In genomic region chrX:136708168-136708681, GRCm38 (mm10) we compare ENCODE assay signal across 8 mouse cellular contexts. TPM values are rescaled to one million over a fixed set of nuclear protein-coding genes. Genes with fewer than 3 reads are reported as not detected.
DNase-seq lines count a peak whose midpoint lies in the region; ATAC-seq and TF ChIP-seq lines count a peak whose summit lies in the region.

No protein-coding gene starts in this region.

- ATAC-seq in limb, embryonic 12.5 days (ENCODE audit: insufficient number of reproducible peaks, insufficient read depth, low FRiP score, low TSS enrichment, low read depth) = peak; percentile 86
- peak; percentile 90 for ATAC-seq in midbrain, embryonic 11.5 days (ENCODE audit: low FRiP score)

- peak overlapping the region; percentile 58 for H3K4me3 ChIP-seq in kidney, adult 2 months (ENCODE audit: insufficient read depth, low read depth, low read length)
- H3K4me3 ChIP-seq in limb, embryonic 12.5 days (replicated peaks) = peak overlapping the region; percentile 49
- peak overlapping the region; percentile 49 for H3K4me3 ChIP-seq in midbrain, embryonic 11.5 days (ENCODE audit: low read depth, low read length)

- peak; percentile 1 to 8 for DNase-seq in spleen, postnatal 36 days (ENCODE audit: low spot score in 2 of 2)
- DNase-seq in spleen, adult 12 weeks (ENCODE audit: low spot score) = no peak
- peak; percentile 62 for DNase-seq in embryo, embryonic 9.5 days (ENCODE audit: extremely low spot score)
- DNase-seq in heart, adult 9 months (ENCODE audit: low spot score in 2 of 2) = peak; percentile 9
- DNase-seq in kidney, adult 2 months = peak; percentile 14
- peak; percentile 94 for DNase-seq in midbrain, embryonic 11.5 days (ENCODE audit: low spot score, missing footprints)
- DNase-seq in skeletal muscle tissue, adult 2 months (ENCODE audit: low read depth, low spot score) = peak; percentile 0

- H3K9me3 ChIP-seq in limb, embryonic 12.5 days = no peaks in the 10 kb centered on the region
- H3K9me3 ChIP-seq in midbrain, embryonic 11.5 days (ENCODE audit: control insufficient read depth, low read length) = no peaks in the 10 kb centered on the region

- H3K4me2 ChIP-seq in limb, embryonic 12.5 days = peak overlapping the region; percentile 57
- peak overlapping the region; percentile 53 for H3K4me2 ChIP-seq in midbrain, embryonic 11.5 days

- H3K27ac ChIP-seq in kidney, adult 2 months (ENCODE audit: insufficient read depth, low read depth, low read length) = peak overlapping the region; percentile 3; the same call in 1 of the 2 replicates
- H3K27ac ChIP-seq in limb, embryonic 12.5 days = peak overlapping the region; percentile 87
- H3K27ac ChIP-seq in midbrain, embryonic 11.5 days (ENCODE audit: low read depth, low read length) = peak overlapping the region; percentile 71

- no peaks in the 10 kb centered on the region for H3K27me3 ChIP-seq in kidney, adult 2 months (replicated peaks; ENCODE audit: control insufficient read depth, insufficient read depth, low read length)
- peaks cover 15% of the 10 kb centered on the region; the same call in 1 of the 2 replicates for H3K27me3 ChIP-seq in limb, embryonic 12.5 days
- no peaks in the 10 kb centered on the region; the same call in 1 of the 2 replicates for H3K27me3 ChIP-seq in midbrain, embryonic 11.5 days (ENCODE audit: control insufficient read depth, insufficient read depth, low read length)

- no peak for TF ChIP-seq POLR2A in kidney, adult 2 months (IDR thresholded peaks at IDR 0.05; ENCODE audit: low read depth, low read length)

- peaks cover 3% of the 10 kb centered on the region; the same call in 1 of the 2 replicates for H3K4me1 ChIP-seq in kidney, adult 2 months (ENCODE audit: control insufficient read depth, insufficient read depth, low read length)
- H3K4me1 ChIP-seq in limb, embryonic 12.5 days (replicated peaks) = no peaks in the 10 kb centered on the region
- no peaks in the 10 kb centered on the region for H3K4me1 ChIP-seq in midbrain, embryonic 11.5 days (ENCODE audit: control insufficient read depth, insufficient read depth, low read length)

- H3K9ac ChIP-seq in limb, embryonic 12.5 days (replicated peaks) = peak overlapping the region; percentile 66
- peak overlapping the region; percentile 71 for H3K9ac ChIP-seq in midbrain, embryonic 11.5 days (ENCODE audit: low read length)

- no peak for TF ChIP-seq CTCF in kidney, adult 2 months (conservative IDR thresholded peaks at IDR 0.05; ENCODE audit: insufficient read depth, insufficient read length, low read depth, low read length)

- under 1% methylated on average over 16 of the region's 18 CpGs for WGBS in kidney, adult 2 months
- 11% methylated on average over 18 of the region's 18 CpGs for WGBS in limb, embryonic 12.5 days
- WGBS in midbrain, embryonic 11.5 days = 15% methylated on average over 16 of the region's 18 CpGs

- H3K36me3 ChIP-seq in kidney, adult 2 months (ENCODE audit: control insufficient read depth, insufficient read depth, low read length) = no peaks in the 10 kb centered on the region
- H3K36me3 ChIP-seq in limb, embryonic 12.5 days = no peaks in the 10 kb centered on the region
- no peaks in the 10 kb centered on the region for H3K36me3 ChIP-seq in midbrain, embryonic 11.5 days (ENCODE audit: control insufficient read depth, insufficient read depth, low read length)

RNA-seq across cellular contexts. Expression of gene Tceal1, which starts 0.4 kb away (rescaled TPM):
- polyA plus RNA-seq in kidney, adult 2 months (2012; rRNA removed) = 1.3 and 1.6 TPM in 2 replicates
- polyA plus RNA-seq in limb, embryonic 12.5 days (2016; fragmentation: Nextera tagmentation; extraction: Ambion mirVana) = 9.9 and 10.2 TPM in 2 replicates
- polyA plus RNA-seq in midbrain, embryonic 11.5 days (2014; fragmentation: Nextera tagmentation; extraction: Ambion mirVana) = 11.4 and 14.5 TPM in 2 replicates

RNA-seq across cellular contexts. Expression of gene Morf4l2, which starts 35.3 kb away (rescaled TPM):
- polyA plus RNA-seq in kidney, adult 2 months (2012; rRNA removed) = 20.9 and 33.3 TPM in 2 replicates
- 576 and 582 TPM in 2 replicates for polyA plus RNA-seq in limb, embryonic 12.5 days (2016; fragmentation: Nextera tagmentation; extraction: Ambion mirVana)
- 669 and 699 TPM in 2 replicates for polyA plus RNA-seq in midbrain, embryonic 11.5 days (2014; fragmentation: Nextera tagmentation; extraction: Ambion mirVana)

Comparison
In these comparisons a context has a peak if more than half of its experiments do, and no peak if none do; other contexts are left out.
1. H3K27ac ChIP-seq: peak in every context shown above with its lines; median percentile 87 in limb, embryonic 12.5 days; 71 in midbrain, embryonic 11.5 days; 3 in kidney, adult 2 months.
2. RNA of gene Morf4l2, which starts 35.3 kb away (polyA plus RNA-seq): 669 to 699 TPM in midbrain, embryonic 11.5 days and 576 to 582 TPM in limb, embryonic 12.5 days; 20.9 to 33.3 TPM in kidney, adult 2 months; every median in the first group is over 10 times any median in the second.
3. Peak in every context shown above with its lines, with median percentiles within 50 percentile points of each other: H3K4me3 ChIP-seq.